Mouse (Mus musculus): ENCODE measurements around the gene Col8a2.

Gene Col8a2

DNA sequence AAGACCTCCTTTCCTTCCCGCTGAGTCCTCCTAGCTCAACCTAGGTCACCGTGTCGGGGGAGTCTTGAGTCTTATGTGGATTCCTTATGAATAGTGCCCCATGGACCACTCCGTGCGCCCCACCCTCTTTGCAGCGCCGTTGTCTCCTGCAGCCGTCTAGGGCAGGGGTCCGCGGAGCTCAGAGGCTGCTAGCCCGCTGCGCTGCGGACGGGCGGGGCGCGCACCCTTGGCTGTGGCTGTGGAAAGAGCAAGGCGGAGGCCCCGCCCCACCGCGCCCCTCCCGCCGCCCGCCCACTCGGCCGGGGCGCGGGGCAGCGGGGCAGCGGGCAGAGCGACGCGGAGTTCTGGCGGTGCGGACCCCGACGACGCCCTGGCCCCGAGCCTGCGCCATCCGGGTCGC, at the start of gene Col8a2:
Gene Col8a2 (plus strand): TSS at position 302 of the 400 bp plus-strand sequence.
- DNase-seq (ENCODE audit: low spot score in 2 of 2) = no peak

DNA sequence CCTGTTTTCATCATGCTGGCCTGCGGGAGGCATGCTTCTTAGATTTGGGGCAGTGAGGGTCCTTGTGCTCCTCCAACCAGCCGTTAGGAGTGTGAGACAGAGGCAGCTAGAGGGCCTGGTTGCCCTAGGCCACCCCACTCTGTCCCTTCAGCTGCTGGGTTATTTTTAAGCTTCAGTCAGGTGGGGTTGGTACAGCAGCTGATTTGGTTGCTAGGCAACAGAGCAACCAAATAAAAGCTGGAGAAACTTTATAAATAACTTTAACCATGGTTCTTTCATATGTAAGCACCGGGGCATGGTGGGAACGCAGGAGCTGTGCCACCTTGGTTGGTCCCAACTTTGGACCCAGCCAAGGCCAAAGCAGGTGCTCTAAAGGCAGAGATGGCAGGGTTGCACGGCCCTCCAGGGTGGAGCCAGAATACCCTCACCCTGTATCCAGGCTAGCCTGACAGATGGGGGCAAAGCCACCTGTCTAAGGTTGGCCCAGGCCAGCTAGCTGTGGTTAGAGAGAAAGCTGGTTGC, 48.8 kb upstream of the Col8a2 start:
- DNase-seq (ENCODE audit: low spot score in 2 of 2) = no peak

GRCm38 (mm10) chr4:126239862-126240475, 46.6 kb upstream of the Col8a2 start:
- DNase-seq (ENCODE audit: low spot score in 2 of 2) = no peak

GRCm38 (mm10) chr4:126241956-126242355, 44.6 kb upstream of the Col8a2 start:
- no peak for DNase-seq (ENCODE audit: low spot score in 2 of 2)

- no peak for DNase-seq (ENCODE audit: low spot score in 2 of 2)
These were observed 44.1 kb upstream of the Col8a2 start for GRCm38 (mm10) chr4:126242510-126242909.

DNA sequence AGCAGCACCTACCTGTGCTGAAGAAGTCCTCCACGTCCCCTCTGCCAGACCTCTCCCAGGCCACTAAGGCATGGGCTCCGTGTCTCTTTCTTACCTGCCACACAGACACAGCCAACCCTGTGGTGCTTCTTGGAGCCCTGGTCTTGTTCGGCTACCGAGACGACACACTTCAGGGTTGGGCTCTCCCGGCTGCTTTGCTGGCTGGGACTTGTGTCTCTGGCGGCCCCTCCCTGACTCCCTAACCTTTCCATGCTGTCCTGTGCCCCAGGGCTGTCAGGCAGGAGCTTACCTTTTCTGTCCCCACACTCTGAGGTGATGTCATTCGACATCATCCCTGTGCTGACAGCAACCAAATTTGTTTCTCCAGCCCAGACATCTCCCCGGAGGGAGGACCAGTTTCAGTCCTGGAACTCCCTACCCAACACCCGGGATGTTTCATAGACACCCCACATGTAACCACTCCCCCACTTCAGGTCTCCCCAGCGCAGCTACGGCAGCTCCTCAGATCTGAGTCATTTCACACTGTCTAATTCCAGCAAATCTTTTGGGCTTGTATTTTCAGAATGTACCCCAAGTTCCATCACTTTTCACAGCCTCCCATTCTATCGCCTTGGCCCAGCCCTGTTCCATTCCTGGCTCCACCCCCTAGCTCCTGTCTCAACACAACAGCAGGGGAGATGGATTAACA, 40.2 kb upstream of the Col8a2 start:
- no peak for DNase-seq (ENCODE audit: low spot score in 2 of 2)

DNA sequence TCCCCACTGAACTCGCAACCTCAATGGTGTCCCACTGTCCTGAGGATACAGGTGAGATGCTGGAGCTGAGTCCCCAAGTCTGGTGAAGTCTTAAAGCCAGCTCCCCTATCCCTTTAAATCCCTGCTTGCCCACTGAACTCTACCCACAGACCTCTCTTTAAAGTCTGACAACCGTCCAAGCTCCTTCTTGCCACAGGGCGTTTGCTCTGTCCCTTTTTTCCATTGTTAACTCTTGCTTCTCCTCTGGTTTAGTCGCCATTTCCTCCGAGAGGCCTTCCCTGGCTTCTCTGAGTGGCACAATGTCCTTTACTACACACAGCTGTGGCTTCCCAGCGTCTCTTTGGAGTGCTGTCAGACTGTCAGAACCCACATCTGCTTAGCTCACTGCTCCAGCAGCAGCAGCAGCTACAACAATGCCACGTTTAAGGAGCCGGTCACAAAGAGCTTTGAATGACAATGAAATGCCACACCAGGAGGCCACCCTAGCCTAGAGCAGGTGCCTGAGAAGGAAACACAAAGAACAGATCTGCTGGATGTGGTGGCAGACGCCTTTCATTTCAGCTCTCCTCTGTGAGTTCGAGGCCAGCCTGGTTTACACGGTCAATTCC, 38.2 kb upstream of the Col8a2 start:
- no peak for DNase-seq (ENCODE audit: low spot score in 2 of 2)

- DNase-seq (ENCODE audit: low spot score in 2 of 2) = no peak
These were observed 35.9 kb upstream of the Col8a2 start for GRCm38 (mm10) chr4:126250659-126251058.

GRCm38 (mm10) chr4:126251655-126252254, 34.8 kb upstream of the Col8a2 start:
- DNase-seq (ENCODE audit: low spot score in 2 of 2) = no peak

- DNase-seq (ENCODE audit: low spot score in 2 of 2) = no peak
These were observed 34.0 kb upstream of the Col8a2 start for GRCm38 (mm10) chr4:126252411-126253237.

DNA sequence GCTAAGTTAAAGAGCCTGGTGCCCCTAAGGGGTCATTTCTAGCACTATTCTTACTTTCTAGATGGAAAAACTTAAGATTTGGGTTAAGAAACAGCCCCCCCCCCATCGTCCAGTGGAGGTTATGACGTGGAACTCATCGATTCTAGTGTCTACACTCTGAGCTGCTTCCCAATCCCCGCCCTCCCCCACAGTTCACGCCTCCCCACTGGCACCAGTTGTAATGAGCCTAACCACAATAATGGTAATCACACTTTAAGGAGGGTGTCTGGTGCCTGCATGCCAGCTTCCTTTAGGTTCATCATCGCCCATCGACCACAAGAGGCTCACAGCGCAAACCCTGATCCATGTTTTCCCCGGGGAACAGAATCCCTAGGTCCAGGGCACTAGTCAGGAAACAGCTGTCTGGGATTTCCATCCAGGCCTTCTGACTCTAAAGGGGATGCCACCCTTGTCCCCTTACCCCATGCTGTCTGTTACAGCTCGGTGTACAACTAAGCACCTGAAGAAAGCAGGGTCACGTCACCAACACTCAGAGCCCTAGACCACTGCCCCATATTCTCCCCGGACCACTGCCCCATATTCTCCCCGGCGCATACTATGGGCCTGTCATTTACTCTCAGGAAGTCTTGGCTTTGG, 32.8 kb upstream of the Col8a2 start:
- no peak for DNase-seq (ENCODE audit: low spot score in 2 of 2)

DNA sequence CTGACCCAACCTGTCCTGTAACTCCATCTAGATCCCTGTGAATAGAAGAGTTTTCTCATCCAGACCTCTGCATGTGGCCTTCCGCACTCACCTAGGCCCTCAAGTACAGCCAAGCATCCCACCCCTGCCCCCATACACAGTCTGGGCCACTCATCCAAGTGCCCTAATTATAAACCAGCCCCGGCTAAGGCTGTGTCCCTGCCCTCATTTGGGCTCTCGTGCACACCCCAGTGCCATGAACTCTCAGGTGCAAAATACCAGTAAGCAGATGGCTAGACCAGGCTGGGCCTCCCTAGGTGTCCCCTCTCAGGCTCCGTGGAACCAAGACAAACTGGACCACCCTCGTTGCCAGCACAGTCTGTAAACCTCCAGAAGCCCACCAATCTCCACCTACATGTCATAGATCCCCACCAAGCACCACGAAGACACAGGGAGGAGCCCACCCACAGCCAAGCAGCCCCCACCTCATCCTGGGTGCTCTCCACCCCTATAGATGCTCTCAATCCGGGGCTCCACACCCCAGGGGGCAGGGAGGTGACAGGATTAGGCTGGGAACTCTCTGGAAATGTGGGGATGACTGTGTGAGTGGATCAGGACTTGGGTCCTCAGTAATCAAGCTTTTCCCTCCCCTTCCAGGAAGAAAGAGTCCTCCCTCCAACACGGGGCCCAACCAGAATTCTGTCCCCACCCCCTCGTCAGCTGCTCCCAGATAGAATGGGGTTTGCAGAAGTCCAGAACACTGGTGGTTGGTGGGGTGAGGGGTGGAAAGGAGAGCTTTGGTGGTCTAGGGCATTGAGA, 32.1 kb upstream of the Col8a2 start:
- peak in 1 of 2 experiments; percentile 58 for DNase-seq (ENCODE audit: low spot score in 2 of 2)

- no peak for DNase-seq (ENCODE audit: low spot score in 2 of 2)
These were observed 31.2 kb upstream of the Col8a2 start for GRCm38 (mm10) chr4:126255113-126256001.

DNA sequence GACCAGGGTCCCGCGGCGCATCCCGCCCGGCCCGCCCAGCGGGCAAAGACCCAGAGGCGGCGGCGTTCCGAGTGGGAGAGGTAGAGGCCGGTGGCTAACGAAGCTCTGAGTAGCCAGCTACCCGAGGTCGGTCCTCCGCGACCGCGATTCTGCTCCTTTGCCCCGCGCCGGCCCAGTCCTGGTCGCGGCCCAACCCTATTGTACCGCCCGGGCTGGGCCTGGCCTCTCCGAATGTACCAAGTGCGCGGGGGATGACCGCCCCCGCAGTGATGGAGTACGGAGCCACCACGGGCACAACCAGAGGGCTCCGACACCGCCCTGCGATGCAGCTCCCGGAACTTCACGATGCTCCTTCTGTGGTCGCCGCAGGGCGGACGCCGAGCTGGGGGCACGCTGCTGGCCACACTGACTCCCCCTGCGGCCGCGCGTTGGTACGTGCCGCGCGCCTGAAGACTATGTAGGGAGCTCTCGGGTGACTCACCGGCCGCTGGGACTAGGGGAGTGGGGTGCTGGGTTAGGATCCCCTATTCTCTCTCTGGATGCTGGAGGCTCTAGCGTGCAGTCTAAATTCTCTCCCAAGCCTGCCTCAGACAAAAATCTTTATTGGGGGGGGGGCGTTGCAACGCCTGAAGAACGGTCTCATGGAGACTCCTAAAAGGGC, 30.3 kb upstream of the Col8a2 start, which contains the start of gene Map7d1:
Gene Map7d1 (minus strand): TSS at position 213 of the 661 bp plus-strand sequence.
- DNase-seq (ENCODE audit: low spot score in 2 of 2) = peak; percentile 88

- no peak for DNase-seq (ENCODE audit: low spot score in 2 of 2)
These were observed 29.4 kb upstream of the Col8a2 start for GRCm38 (mm10) chr4:126256967-126257881.

DNA sequence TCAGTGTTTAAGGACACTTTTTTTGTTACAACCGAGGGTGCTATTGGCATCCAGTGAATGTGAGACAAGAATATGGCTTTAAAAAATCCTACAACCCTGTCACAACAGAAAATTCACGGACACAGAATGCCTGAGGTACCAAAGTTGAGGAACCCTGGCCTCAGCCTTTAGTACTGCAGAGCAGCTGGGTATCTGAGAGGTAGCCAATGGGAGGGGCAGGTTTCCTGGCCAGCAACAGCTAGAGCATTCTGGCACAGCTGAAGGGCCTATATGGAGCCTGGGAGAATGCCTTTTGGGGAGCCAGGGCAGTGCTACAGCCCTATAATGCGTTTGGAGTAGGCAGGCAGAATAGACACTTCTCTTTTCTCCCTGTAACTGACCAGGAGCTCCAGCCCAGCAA, 27.5 kb upstream of the Col8a2 start:
- DNase-seq (ENCODE audit: low spot score in 2 of 2) = no peak

DNA sequence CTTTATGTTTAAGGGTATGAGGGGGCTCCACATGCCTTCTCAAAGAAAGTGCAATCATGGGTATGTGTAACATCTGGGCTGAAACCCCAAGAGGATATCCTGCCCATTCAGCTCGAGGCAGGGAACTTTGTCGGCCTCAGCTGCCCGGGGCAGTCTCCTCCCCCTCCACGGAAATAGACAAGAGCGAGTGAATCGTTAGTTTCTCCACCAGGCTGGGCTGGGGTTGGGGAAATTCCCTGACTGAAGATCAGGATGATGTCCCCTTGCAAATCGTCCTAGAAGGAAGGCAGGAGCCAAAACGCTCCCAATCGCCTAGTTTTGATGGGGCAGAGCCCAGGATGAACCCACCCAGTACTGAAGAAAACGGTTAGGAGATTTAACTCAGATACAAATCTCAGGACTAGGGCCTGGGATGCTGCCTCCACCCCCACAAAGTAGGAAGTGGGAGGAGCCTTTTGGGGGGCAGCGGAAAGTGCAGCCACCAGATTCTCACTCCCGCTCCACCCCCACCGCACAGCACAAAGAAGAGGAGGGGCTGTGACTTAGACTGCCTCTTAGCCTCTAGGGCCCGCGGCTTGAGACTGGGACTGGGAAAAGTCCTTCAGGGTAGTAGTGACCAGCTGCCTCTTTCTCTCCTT, 27.0 kb upstream of the Col8a2 start:
- peak in 1 of 2 experiments; percentile 76 for DNase-seq (ENCODE audit: low spot score in 2 of 2)
